Mouse (Mus musculus) neural tube, embryonic 12.5 days (tissue): Measurements from ENCODE around the gene Filip1l. TPM values are rescaled to one million over a fixed set of nuclear protein-coding genes. Genes with fewer than 3 reads are reported as not detected.

ENCODE experiments used
- ATAC-seq: fragments of 200-750 bp; cut with Nextera tagmentation; 2 replicates; pipeline ENCODE4 v1.8.0; 2017; ENCODE audit warnings: low read depth, mild to moderate bottlenecking, moderate TSS enrichment, moderate library complexity; ENCODE audit not compliant: low FRiP score
- H3K27ac ChIP-seq: fragments of 300-500 bp; sonication (generic); 2 replicates; pipeline ENCODE4 v1.5.1; 2016
- H3K27me3 ChIP-seq: fragments of 300-500 bp; sonication (generic); replicated peaks from 2 replicates; pipeline ENCODE4 v1.6.1; 2016; ENCODE audit warnings: mild to moderate bottlenecking
- H3K36me3 ChIP-seq: fragments of 300-500 bp; sonication (generic); 2 replicates; pipeline ENCODE4 v1.6.1; 2016; ENCODE audit warnings: mild to moderate bottlenecking
- H3K4me1 ChIP-seq: fragments of 300-500 bp; sonication (generic); 2 replicates; pipeline ENCODE4 v1.6.1; 2016
- H3K4me2 ChIP-seq: fragments of 300-500 bp; sonication (generic); replicated peaks from 2 replicates; pipeline ENCODE4 v1.6.1; 2016; ENCODE audit warnings: mild to moderate bottlenecking
- H3K4me3 ChIP-seq: fragments of 300-500 bp; sonication (generic); 2 replicates; pipeline ENCODE4 v1.5.1; 2016
- H3K9ac ChIP-seq: fragments of 300-500 bp; sonication (generic); 2 replicates; pipeline ENCODE4 v1.6.1; 2016; ENCODE audit warnings: mild to moderate bottlenecking
- H3K9me3 ChIP-seq: fragments of 300-500 bp; sonication (generic); 2 replicates; pipeline ENCODE4 v1.6.1; 2016; ENCODE audit warnings: mild to moderate bottlenecking
- WGBS: fragments of 180-500 bp; shearing (Covaris S2); methylation state at CpG from one replicate; pipeline ENCODE4 v1.1.7; 2016; 5-methylcytosine and 5-hydroxymethylcytosine counted together
- polyA plus RNA-seq: library from polyadenylated mRNA; unstranded; fragments of >200 nt; fragmentation: Nextera tagmentation; extraction: Ambion mirVana; gene quantifications from 2 replicates; pipeline ENCODE4 v1.2.1, GENCODE M21; 2016

Filip1l gene
- polyA plus RNA-seq, 1 experiment from 2014 or later: 8.5 TPM

- whole genome bisulfite sequencing: 86% methylated on average over 6 of the region's 6 CpGs
- Histone ChIP-seq H3K27ac (no peak overlapping the region), H3K9ac (no peak overlapping the region), H3K27me3 (no peaks in the 10 kb centered on the region), H3K36me3 (no peaks in the 10 kb centered on the region), H3K9me3 (no peaks in the 10 kb centered on the region), H3K4me3 (no peak overlapping the region), H3K4me2 (no peak overlapping the region), H3K4me1 (peaks cover 2% of the 10 kb centered on the region; the same call in 1 of the 2 replicates)
- no peak for ATAC-seq
These were observed 4.1 kb downstream of the Filip1l start for GRCm38 (mm10) chr16:57357011-57357410.

GRCm38 (mm10) chr16:57359251-57359650, 6.4 kb downstream of the Filip1l start:
- Histone ChIP-seq H3K9me3 (no peaks in the 10 kb centered on the region), H3K36me3 (no peaks in the 10 kb centered on the region), H3K27me3 (no peaks in the 10 kb centered on the region), H3K9ac (no peak overlapping the region), H3K4me1 (peaks cover 9% of the 10 kb centered on the region; the same call in 1 of the 2 replicates), H3K4me3 (no peak overlapping the region), H3K4me2 (no peak overlapping the region), H3K27ac (no peak overlapping the region)
- 91% methylated on average over 10 of the region's 10 CpGs for WGBS
- no peak for ATAC-seq

- Histone ChIP-seq H3K4me1 (peaks cover 9% of the 10 kb centered on the region; the same call in 1 of the 2 replicates), H3K27me3 (no peaks in the 10 kb centered on the region), H3K4me3 (no peak overlapping the region), H3K9me3 (no peaks in the 10 kb centered on the region), H3K27ac (no peak overlapping the region), H3K36me3 (no peaks in the 10 kb centered on the region), H3K4me2 (no peak overlapping the region), H3K9ac (no peak overlapping the region)
- ATAC-seq: no peak
- WGBS: 98% methylated on average over 3 of the region's 3 CpGs
These were observed 7.9 kb downstream of the Filip1l start for GRCm38 (mm10) chr16:57360785-57361184.

GRCm38 (mm10) chr16:57362679-57363401, 9.9 kb downstream of the Filip1l start:
- peak; percentile 78 for ATAC-seq
- Histone ChIP-seq H3K9ac (no peak overlapping the region), H3K36me3 (no peaks in the 10 kb centered on the region), H3K4me1 (peaks cover 9% of the 10 kb centered on the region; the same call in 1 of the 2 replicates), H3K27me3 (no peaks in the 10 kb centered on the region), H3K9me3 (no peaks in the 10 kb centered on the region), H3K27ac (no peak overlapping the region), H3K4me2 (peak overlapping the region; percentile 37), H3K4me3 (0 out of 2 replicates have a peak overlapping the region, but pooled peaks have one; percentile 13)
- 41% methylated on average over 18 of the region's 18 CpGs for WGBS

GRCm38 (mm10) chr16:57364498-57364897, 11.6 kb downstream of the Filip1l start:
- Histone ChIP-seq H3K27me3 (no peaks in the 10 kb centered on the region), H3K36me3 (no peaks in the 10 kb centered on the region), H3K9me3 (no peaks in the 10 kb centered on the region), H3K27ac (no peak overlapping the region), H3K4me1 (peaks cover 9% of the 10 kb centered on the region; the same call in 1 of the 2 replicates), H3K9ac (no peak overlapping the region), H3K4me2 (no peak overlapping the region), H3K4me3 (no peak overlapping the region)
- WGBS: 85% methylated on average over 7 of the region's 7 CpGs
- no peak for ATAC-seq

- Histone ChIP-seq H3K27me3 (no peaks in the 10 kb centered on the region), H3K9me3 (no peaks in the 10 kb centered on the region), H3K27ac (no peak overlapping the region), H3K9ac (no peak overlapping the region), H3K4me3 (no peak overlapping the region), H3K36me3 (no peaks in the 10 kb centered on the region), H3K4me1 (peaks cover 9% of the 10 kb centered on the region), H3K4me2 (no peak overlapping the region)
- ATAC-seq: no peak
- 49% methylated on average over 6 of the region's 6 CpGs for WGBS
These were observed 13.2 kb downstream of the Filip1l start for GRCm38 (mm10) chr16:57366141-57366540.

GRCm38 (mm10) chr16:57366941-57367694, 14.2 kb downstream of the Filip1l start:
- no peak for ATAC-seq
- Histone ChIP-seq H3K36me3 (no peaks in the 10 kb centered on the region), H3K9ac (no peak overlapping the region), H3K27ac (no peak overlapping the region), H3K4me1 (peaks cover 9% of the 10 kb centered on the region), H3K4me3 (no peak overlapping the region), H3K4me2 (no peak overlapping the region), H3K27me3 (no peaks in the 10 kb centered on the region), H3K9me3 (no peaks in the 10 kb centered on the region)
- WGBS: 59% methylated on average over 18 of the region's 18 CpGs

- 85% methylated on average over 8 of the region's 8 CpGs for WGBS
- Histone ChIP-seq H3K36me3 (no peaks in the 10 kb centered on the region), H3K27me3 (no peaks in the 10 kb centered on the region), H3K9me3 (no peaks in the 10 kb centered on the region), H3K9ac (no peak overlapping the region), H3K4me2 (no peak overlapping the region), H3K4me3 (no peak overlapping the region), H3K4me1 (no peaks in the 10 kb centered on the region; the same call in 1 of the 2 replicates), H3K27ac (no peak overlapping the region)
- ATAC-seq: no peak
These were observed 17.1 kb downstream of the Filip1l start for GRCm38 (mm10) chr16:57369846-57370496.

- H3K4me2 ChIP-seq: no peak overlapping the region
- no peaks in the 10 kb centered on the region for H3K36me3 ChIP-seq
- no peaks in the 10 kb centered on the region for H3K9me3 ChIP-seq
- ATAC-seq: no peak
- H3K27ac ChIP-seq: no peak overlapping the region
- WGBS: 87% methylated on average over 3 of the region's 3 CpGs
- H3K9ac ChIP-seq: no peak overlapping the region
- H3K4me3 ChIP-seq: no peak overlapping the region
- no peaks in the 10 kb centered on the region for H3K27me3 ChIP-seq
- no peaks in the 10 kb centered on the region; the same call in 1 of the 2 replicates for H3K4me1 ChIP-seq
These were observed 19.3 kb downstream of the Filip1l start for GRCm38 (mm10) chr16:57372156-57372555.

GRCm38 (mm10) chr16:57375248-57375837, 22.4 kb downstream of the Filip1l start:
- no peak overlapping the region for H3K4me2 ChIP-seq
- no peak overlapping the region for H3K9ac ChIP-seq
- H3K27me3 ChIP-seq: no peaks in the 10 kb centered on the region
- no peak for ATAC-seq
- no peak overlapping the region for H3K4me3 ChIP-seq
- H3K4me1 ChIP-seq: no peaks in the 10 kb centered on the region
- no peaks in the 10 kb centered on the region for H3K36me3 ChIP-seq
- no peaks in the 10 kb centered on the region for H3K9me3 ChIP-seq
- no peak overlapping the region for H3K27ac ChIP-seq
- WGBS: 89% methylated on average over 7 of the region's 7 CpGs

GRCm38 (mm10) chr16:57378631-57379330, 25.9 kb downstream of the Filip1l start:
- Histone ChIP-seq H3K4me1 (no peaks in the 10 kb centered on the region), H3K36me3 (no peaks in the 10 kb centered on the region), H3K4me3 (no peak overlapping the region), H3K4me2 (no peak overlapping the region), H3K27me3 (no peaks in the 10 kb centered on the region), H3K9ac (no peak overlapping the region), H3K9me3 (no peaks in the 10 kb centered on the region), H3K27ac (no peak overlapping the region)
- ATAC-seq: no peak
- 89% methylated on average over 9 of the region's 9 CpGs for WGBS
